Mouse (Mus musculus) leukemia stem cell, adult 10-12 weeks (primary cell): ENCODE results near the gene Man2c1. TPM values are rescaled to one million over a fixed set of nuclear protein-coding genes. Genes with fewer than 3 reads are reported as not detected.

Source experiments
- polyA plus RNA-seq: library from polyadenylated mRNA; stranded (reverse); fragments of >175 nt; gene quantifications from 2 replicates; pipeline ENCODE4 v1.2.3, GENCODE M21; 2012; ENCODE audit warnings: low replicate concordance

Gene Man2c1
- polyA plus RNA-seq, result 77.0 and 97.7 TPM in 2 replicates

DNA sequence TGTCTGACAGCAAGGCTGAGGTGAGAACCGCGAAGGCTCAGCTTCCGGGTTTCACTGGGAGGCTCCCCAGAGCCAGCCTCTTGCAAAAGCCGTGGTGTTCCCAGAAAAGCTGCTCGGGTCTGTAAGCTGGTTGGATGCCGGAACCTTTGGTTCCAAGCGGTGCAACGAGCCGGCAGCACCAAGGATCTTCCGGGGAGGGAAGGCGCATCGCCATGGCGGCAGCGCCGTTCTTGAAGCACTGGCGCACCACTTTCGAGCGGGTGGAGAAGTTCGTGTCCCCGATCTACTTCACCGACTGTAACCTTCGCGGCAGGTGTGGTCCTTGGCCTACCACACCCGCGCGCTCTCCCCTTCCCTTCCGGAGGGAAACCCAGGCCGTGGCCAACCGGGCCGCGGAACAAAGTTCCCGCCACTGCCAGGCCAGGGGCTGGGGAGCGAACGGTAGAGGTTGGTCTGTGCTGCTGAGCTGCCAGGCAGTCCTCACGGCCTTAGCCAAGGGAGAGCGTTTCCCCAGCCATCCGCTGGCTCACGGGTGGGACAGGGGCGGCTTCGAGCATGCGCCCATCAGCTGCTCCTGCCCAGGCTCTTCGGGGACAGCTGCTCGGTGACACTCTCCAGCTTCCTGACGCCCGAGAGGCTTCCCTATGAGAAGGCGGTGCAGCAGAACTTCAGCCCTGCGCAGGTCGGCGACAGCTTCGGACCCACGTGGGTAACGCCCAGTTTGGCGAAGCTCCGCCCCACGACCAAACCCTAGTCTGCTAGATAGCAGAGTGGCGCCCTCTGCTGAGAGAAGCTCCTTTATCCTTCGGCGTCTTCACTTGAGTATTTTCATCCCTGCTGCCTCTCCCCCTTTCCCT is at the start of gene Man2c1:
TSS of gene Man2c1 (plus strand) at position 114 of the 857 bp plus-strand sequence.

GRCm38 (mm10) chr9:57148144-57148878 is 17.8 kb downstream of the Man2c1 start, which contains the start of gene Neil1:
Gene Neil1, minus strand, starts transcription at chr9:57148305.

GRCm38 (mm10) chr9:57158013-57158470 is 27.6 kb downstream of the Man2c1 start, which contains the start of gene Commd4:
Gene Commd4, minus strand, starts transcription at chr9:57158331.

Other genes starting within 250 kb of the Man2c1 start
- 4.0 and 5.2 TPM in 2 replicates for gene Snx33, start 202.3 kb upstream of the Man2c1 start, polyA plus RNA-seq
- 117 and 137 TPM in 2 replicates for gene Imp3, start 193.2 kb upstream of the Man2c1 start, polyA plus RNA-seq
- 0.42 and 0.92 TPM in 2 replicates for gene Snupn, start 179.8 kb upstream of the Man2c1 start, polyA plus RNA-seq
- 23.1 and 47.6 TPM in 2 replicates for gene Ptpn9, start 135.8 kb upstream of the Man2c1 start, polyA plus RNA-seq
- gene Sin3a, start 58.6 kb upstream of the Man2c1 start, polyA plus RNA-seq, result 12.4 and 39.8 TPM in 2 replicates
- 12.9 and 14.3 TPM in 2 replicates for gene Neil1, start 17.6 kb downstream of the Man2c1 start, polyA plus RNA-seq
- gene Commd4, start 27.6 kb downstream of the Man2c1 start, polyA plus RNA-seq, result 41.2 and 61.1 TPM in 2 replicates
- gene Trcg1, start 105.9 kb downstream of the Man2c1 start, polyA plus RNA-seq, result not detected in 2 replicates
- gene 1700017B05Rik, start 131.9 kb downstream of the Man2c1 start, polyA plus RNA-seq, result 126 and 137 TPM in 2 replicates